Mouse (Mus musculus): Measurements from ENCODE around the gene Rora.

DNA sequence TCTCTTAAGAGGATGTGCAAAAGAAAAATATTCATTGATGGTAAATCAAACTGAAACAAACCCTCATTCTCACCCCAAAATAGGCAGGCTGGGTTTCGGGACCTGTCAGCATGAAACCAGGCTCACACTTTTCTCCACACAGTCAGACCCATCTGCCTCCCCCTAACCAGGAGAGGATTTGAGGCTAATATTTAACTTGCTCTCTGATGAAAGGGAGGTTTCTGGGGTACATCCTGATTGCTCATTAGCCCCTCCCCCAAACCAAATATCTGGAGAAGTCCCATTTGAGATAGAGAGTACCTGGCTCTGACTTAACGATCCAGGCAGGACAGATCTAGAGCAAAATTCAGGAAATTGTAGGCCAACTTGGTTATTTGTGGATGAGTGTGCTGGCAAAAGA lies 320.9 kb downstream of the Rora start:
- TF ChIP-seq CTCF (IDR thresholded peaks at IDR 0.05; ENCODE audit: borderline replicate concordance, control insufficient read depth, extremely low read depth, insufficient read depth, low read length, poor library complexity) (no peak), POLR2A (IDR thresholded peaks at IDR 0.05; ENCODE audit: control insufficient read depth, extremely low read depth, insufficient read depth, low read length, poor library complexity) (no peak)

Measured in thymus, adult 2 months (tissue).